Mouse (Mus musculus) urinary bladder, postnatal 4 days (tissue): ENCODE data around the gene Smap1.

Experiments
- DNase-seq, 2 experiments: peaks; one replicate each; pipeline ENCODE4 v3.0.0; 2021 to 2022; ENCODE audit warnings: low spot score in 2 of 2

The Smap1 gene

GRCm38 (mm10) chr1:23834819-23835218, 87.3 kb downstream of the Smap1 start:
- no peak for DNase-seq

- DNase-seq: no peak
Observed at GRCm38 (mm10) chr1:23834246-23834645, 87.9 kb downstream of the Smap1 start.

GRCm38 (mm10) chr1:23826887-23827758, 95.0 kb downstream of the Smap1 start:
- no peak for DNase-seq

- no peak for DNase-seq
Observed at GRCm38 (mm10) chr1:23821615-23822014, 100.5 kb downstream of the Smap1 start.

- DNase-seq: no peak
Observed at GRCm38 (mm10) chr1:23798306-23798705, 123.8 kb downstream of the Smap1 start.
